Mouse (Mus musculus): Measurements from ENCODE around the gene Bbip1.

DNA sequence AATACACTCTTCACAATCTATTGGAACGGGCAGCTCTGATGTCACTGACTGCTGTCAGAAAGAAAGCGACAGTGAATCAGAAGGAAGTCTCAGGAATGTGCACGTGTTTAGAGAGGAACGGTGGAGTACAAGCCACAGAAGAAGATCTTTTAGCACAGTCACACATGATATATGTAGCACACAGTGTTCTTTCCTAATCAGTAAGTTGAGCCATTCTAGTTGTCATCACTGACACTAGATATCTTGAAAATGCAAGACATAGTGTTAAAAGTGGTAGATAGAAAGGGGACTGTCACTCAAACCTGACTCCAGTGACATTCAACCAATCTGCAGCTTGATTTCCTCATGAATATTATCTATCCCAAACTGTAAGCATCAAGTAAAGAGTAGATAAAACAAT lies 5.0 kb downstream of the Bbip1 start:
- TF ChIP-seq ZNF384 (IDR thresholded peaks at IDR 0.05; ENCODE audit: low read depth, low read length): no peak
- 0 out of 2 replicates have a peak, but pooled peaks have one; percentile 28 for TF ChIP-seq MAZ (IDR thresholded peaks at IDR 0.05; ENCODE audit: low read depth, low read length)
- no peak for TF ChIP-seq USF2 (IDR thresholded peaks at IDR 0.05; ENCODE audit: borderline replicate concordance in 1 of 2, insufficient read depth in 1 of 2, low read depth in 1 of 2, low read length in 2 of 2)
- TF ChIP-seq POLR2A (IDR thresholded peaks at IDR 0.05; ENCODE audit: control insufficient read depth in 1 of 2, insufficient read depth in 1 of 2, low read depth in 1 of 2, low read length in 2 of 2, poor library complexity in 1 of 2): no peak
- no peak for TF ChIP-seq E2F4 (IDR thresholded peaks at IDR 0.05; ENCODE audit: borderline replicate concordance, low read depth, low read length)
- no peak for TF ChIP-seq CTCF (IDR thresholded peaks at IDR 0.05 in 2 of 3, conservative IDR thresholded peaks at IDR 0.05 in 1 of 3; ENCODE audit: control insufficient read depth in 1 of 3, insufficient read depth in 1 of 3, low read depth in 2 of 3, low read length in 3 of 3, poor library complexity in 1 of 3, severe bottlenecking in 1 of 3)
- TF ChIP-seq MAX (IDR thresholded peaks at IDR 0.05; ENCODE audit: low read length): peak; percentile 98
- peak; percentile 48 for TF ChIP-seq KAT2A (conservative IDR thresholded peaks at IDR 0.05; ENCODE audit: low read depth, low read length)
- no peak for TF ChIP-seq JUND (IDR thresholded peaks at IDR 0.05; ENCODE audit: low read depth, low read length)
- TF ChIP-seq ZMIZ1 (IDR thresholded peaks at IDR 0.05; ENCODE audit: low read depth, low read length): no peak
- TF ChIP-seq ZC3H11A (IDR thresholded peaks at IDR 0.05; ENCODE audit: low read depth, low read length): 0 out of 2 replicates have a peak, but pooled peaks have one; percentile 27
- TF ChIP-seq EP300 (IDR thresholded peaks at IDR 0.05; ENCODE audit: low read depth in 1 of 2, low read length in 2 of 2): peak; percentile 50 to 66; a peak in 2 of 4 replicates
- no peak for TF ChIP-seq MAFK (IDR thresholded peaks at IDR 0.05; ENCODE audit: borderline replicate concordance, low read depth, low read length)
- TF ChIP-seq UBTF (IDR thresholded peaks at IDR 0.05; ENCODE audit: borderline replicate concordance, insufficient read depth, low read depth, low read length): no peak

All from MEL (cell line).